Mouse (Mus musculus) liver, embryonic 13.5 days (tissue): ENCODE data around the gene Best2. TPM values are rescaled to one million over a fixed set of nuclear protein-coding genes. Genes with fewer than 3 reads are reported as not detected.

Source experiments
- ATAC-seq: fragments of 200-750 bp; cut with Nextera tagmentation; 2 replicates; pipeline ENCODE4 v1.8.0; 2017; ENCODE audit warnings: low read depth, mild to moderate bottlenecking, moderate number of reproducible peaks, moderate library complexity
- DNase-seq: peaks from one replicate; pipeline ENCODE4 v3.0.0; 2022
- H3K27ac ChIP-seq: fragments of 300-500 bp; sonication (generic); 2 replicates; pipeline ENCODE4 v1.5.1; 2015; ENCODE audit warnings: moderate library complexity, mild to moderate bottlenecking, inconsistent platforms
- H3K27me3 ChIP-seq: fragments of 300-500 bp; sonication (generic); 2 replicates; pipeline ENCODE4 v1.6.1; 2015; ENCODE audit warnings: mild to moderate bottlenecking, inconsistent platforms
- H3K36me3 ChIP-seq: fragments of 300-500 bp; sonication (generic); 2 replicates; pipeline ENCODE4 v1.6.1; 2015; ENCODE audit warnings: mild to moderate bottlenecking, inconsistent platforms
- H3K4me1 ChIP-seq: fragments of 300-500 bp; sonication (generic); replicated peaks from 2 replicates; pipeline ENCODE4 v1.6.1; 2015; ENCODE audit warnings: inconsistent platforms
- H3K4me2 ChIP-seq: fragments of 300-500 bp; sonication (generic); 2 replicates; pipeline ENCODE4 v1.6.1; 2015; ENCODE audit warnings: inconsistent platforms, mild to moderate bottlenecking, moderate library complexity
- H3K4me3 ChIP-seq: fragments of 300-500 bp; sonication (generic); replicated peaks from 2 replicates; pipeline ENCODE4 v1.5.1; 2015; ENCODE audit warnings: mild to moderate bottlenecking, inconsistent platforms
- H3K9ac ChIP-seq: fragments of 300-500 bp; sonication (generic); 2 replicates; pipeline ENCODE4 v1.6.1; 2015; ENCODE audit warnings: mild to moderate bottlenecking, inconsistent platforms
- H3K9me3 ChIP-seq: fragments of 300-500 bp; sonication (generic); replicated peaks from 2 replicates; pipeline ENCODE4 v1.6.1; 2016; ENCODE audit warnings: inconsistent platforms
- WGBS: fragments of 180-500 bp; shearing (Covaris S2); methylation state at CpG from one replicate; pipeline ENCODE4 v1.1.7; 2015; ENCODE audit not compliant: insufficient replicate concordance; 5-methylcytosine and 5-hydroxymethylcytosine counted together
- polyA plus RNA-seq: library from polyadenylated mRNA; unstranded; fragments of >200 nt; fragmentation: Nextera tagmentation; extraction: Ambion mirVana; gene quantifications from 2 replicates; pipeline ENCODE4 v1.2.1, GENCODE M21; 2015

Best2 gene
- polyA plus RNA-seq = not detected in 2 replicates

- Histone ChIP-seq H3K27ac (no peak within 1 kb of the TSS), H3K9ac (0 out of 2 replicates have a peak within 1 kb of the TSS, but pooled peaks have one; percentile 45), H3K4me1 (peaks cover 4% of the 10 kb centered on the region; the same call in 1 of the 2 replicates), H3K4me3 (peak within 1 kb of the TSS; percentile 29), H3K4me2 (peak within 1 kb of the TSS; percentile 59), H3K9me3 (no peaks in the 10 kb centered on the region), H3K36me3 (peaks cover 24% of the 10 kb centered on the region), H3K27me3 (peaks cover 51% of the 10 kb centered on the region)
- 57% methylated on average over 2 of the region's 2 CpGs for WGBS
- DNase-seq (no peak), ATAC-seq (no peak)
Measured at GRCm38 (mm10) chr8:85014431-85014830, at the start of gene Best2. Gene Best2 (minus strand): TSS chr8:85014531.

- no peak for ATAC-seq
- H3K4me2 ChIP-seq = no peak overlapping the region
- no peak for DNase-seq
- peaks cover 6% of the 10 kb centered on the region; the same call in 1 of the 2 replicates for H3K36me3 ChIP-seq
- H3K27ac ChIP-seq = no peak overlapping the region
- no peak overlapping the region for H3K9ac ChIP-seq
- H3K4me3 ChIP-seq = no peak overlapping the region
- 87% methylated on average over 4 of the region's 4 CpGs for WGBS
- no peaks in the 10 kb centered on the region for H3K27me3 ChIP-seq
- H3K4me1 ChIP-seq = peaks cover 35% of the 10 kb centered on the region
- H3K9me3 ChIP-seq = no peaks in the 10 kb centered on the region
Measured at GRCm38 (mm10) chr8:85062603-85063002, 48.3 kb upstream of the Best2 start.

- H3K9me3 ChIP-seq = no peaks in the 10 kb centered on the region
- DNase-seq = peak; percentile 74
- no peaks in the 10 kb centered on the region for H3K27me3 ChIP-seq
- H3K4me3 ChIP-seq = peak within 1 kb of the TSS; percentile 81
- H3K4me1 ChIP-seq = peaks cover 29% of the 10 kb centered on the region
- H3K9ac ChIP-seq = peak within 1 kb of the TSS; percentile 75
- WGBS = under 1% methylated on average over 53 of the region's 53 CpGs
- peak; percentile 81 for ATAC-seq
- peak within 1 kb of the TSS; percentile 96 for H3K4me2 ChIP-seq
- H3K27ac ChIP-seq = no peak within 1 kb of the TSS
- peaks cover 24% of the 10 kb centered on the region for H3K36me3 ChIP-seq
Measured at GRCm38 (mm10) chr8:85059879-85060616, 45.7 kb upstream of the Best2 start, which contains the start of gene Fbxw9. Gene Fbxw9 (plus strand): TSS chr8:85060055.

- H3K36me3 ChIP-seq = peaks cover 50% of the 10 kb centered on the region
- no peak overlapping the region for H3K4me3 ChIP-seq
- H3K27ac ChIP-seq = no peak overlapping the region
- H3K27me3 ChIP-seq = no peaks in the 10 kb centered on the region
- no peak overlapping the region for H3K9ac ChIP-seq
- peaks cover 29% of the 10 kb centered on the region for H3K4me1 ChIP-seq
- no peak overlapping the region for H3K4me2 ChIP-seq
- no peak for DNase-seq
- H3K9me3 ChIP-seq = no peaks in the 10 kb centered on the region
- 80% methylated on average over 7 of the region's 7 CpGs for WGBS
- ATAC-seq = no peak
Measured at GRCm38 (mm10) chr8:85057367-85057766, 43.0 kb upstream of the Best2 start.

GRCm38 (mm10) chr8:85043619-85044018, 29.3 kb upstream of the Best2 start:
- Histone ChIP-seq H3K4me3 (no peak overlapping the region), H3K9ac (no peak overlapping the region), H3K4me2 (no peak overlapping the region), H3K4me1 (peaks cover 35% of the 10 kb centered on the region), H3K27ac (no peak overlapping the region), H3K9me3 (no peaks in the 10 kb centered on the region), H3K27me3 (no peaks in the 10 kb centered on the region), H3K36me3 (peaks cover 92% of the 10 kb centered on the region)
- DNase-seq (no peak), ATAC-seq (no peak)
- WGBS = 88% methylated on average over 6 of the region's 6 CpGs

GRCm38 (mm10) chr8:85037681-85038531, 23.6 kb upstream of the Best2 start:
- H3K4me3 ChIP-seq = peak overlapping the region; percentile 86
- peak; percentile 40 for ATAC-seq
- H3K9ac ChIP-seq = peak overlapping the region; percentile 93
- DNase-seq = peak; percentile 62
- H3K27ac ChIP-seq = peak overlapping the region; percentile 97
- H3K9me3 ChIP-seq = no peaks in the 10 kb centered on the region
- no peaks in the 10 kb centered on the region for H3K27me3 ChIP-seq
- peak overlapping the region; percentile 93 for H3K4me2 ChIP-seq
- under 1% methylated on average over 57 of the region's 57 CpGs for WGBS
- H3K36me3 ChIP-seq = peaks cover 45% of the 10 kb centered on the region
- peaks cover 67% of the 10 kb centered on the region for H3K4me1 ChIP-seq

- WGBS = under 1% methylated on average over 14 of the region's 14 CpGs
- DNase-seq = no peak
- Histone ChIP-seq H3K9me3 (no peaks in the 10 kb centered on the region), H3K4me3 (peak overlapping the region; percentile 86), H3K27ac (peak overlapping the region; percentile 97), H3K4me2 (peak overlapping the region; percentile 93), H3K9ac (peak overlapping the region; percentile 93), H3K36me3 (peaks cover 45% of the 10 kb centered on the region), H3K4me1 (peaks cover 71% of the 10 kb centered on the region), H3K27me3 (no peaks in the 10 kb centered on the region)
- peak; percentile 32 for ATAC-seq
Measured at GRCm38 (mm10) chr8:85037366-85037680, 23.0 kb upstream of the Best2 start.

GRCm38 (mm10) chr8:85036718-85037365, 22.5 kb upstream of the Best2 start, which contains the start of gene Tnpo2:
Gene Tnpo2 (plus strand): TSS chr8:85036915.
- Histone ChIP-seq H3K4me2 (peak within 1 kb of the TSS; percentile 93), H3K9ac (peak within 1 kb of the TSS; percentile 93), H3K27ac (peak within 1 kb of the TSS; percentile 97), H3K4me1 (peaks cover 73% of the 10 kb centered on the region), H3K36me3 (peaks cover 45% of the 10 kb centered on the region), H3K27me3 (no peaks in the 10 kb centered on the region), H3K9me3 (no peaks in the 10 kb centered on the region), H3K4me3 (peak within 1 kb of the TSS; percentile 86)
- DNase-seq = peak; percentile 86
- WGBS = under 1% methylated on average over 59 of the region's 59 CpGs
- ATAC-seq = peak; percentile 84

GRCm38 (mm10) chr8:85036381-85036717, 22.0 kb upstream of the Best2 start:
- Histone ChIP-seq H3K36me3 (peaks cover 45% of the 10 kb centered on the region), H3K9me3 (no peaks in the 10 kb centered on the region), H3K4me2 (peak overlapping the region; percentile 93), H3K27ac (peak overlapping the region; percentile 88), H3K27me3 (no peaks in the 10 kb centered on the region), H3K4me1 (peaks cover 69% of the 10 kb centered on the region), H3K4me3 (peak overlapping the region; percentile 86), H3K9ac (peak overlapping the region; percentile 81)
- ATAC-seq (peak; percentile 32), DNase-seq (no peak)
- 0% methylated on average over 9 of the region's 9 CpGs for whole genome bisulfite sequencing

GRCm38 (mm10) chr8:85035728-85036310, 21.5 kb upstream of the Best2 start:
- Histone ChIP-seq H3K4me3 (peak overlapping the region; percentile 86), H3K27me3 (no peaks in the 10 kb centered on the region), H3K4me2 (peak overlapping the region; percentile 93), H3K4me1 (peaks cover 64% of the 10 kb centered on the region), H3K27ac (peak overlapping the region; percentile 88), H3K9ac (peak overlapping the region; percentile 81), H3K36me3 (peaks cover 45% of the 10 kb centered on the region), H3K9me3 (no peaks in the 10 kb centered on the region)
- DNase-seq (peak; percentile 27), ATAC-seq (0 out of 2 replicates have a peak, but pooled peaks have one; percentile 8)
- under 1% methylated on average over 15 of the region's 15 CpGs for WGBS
